Mouse (Mus musculus) urinary bladder, postnatal 36 days (tissue): ENCODE measurements at regions not wholly inside any gene's neighbourhood (a gene's known extent, or its start where the extent isn't known, plus 50 kb on each side); places are given as distances from the start of the nearest gene placed in this dataset.

Experiments
- DNase-seq, 2 experiments: peaks; one replicate each; pipeline ENCODE4 v3.0.0; 2022; ENCODE audit warnings: low spot score in 2 of 2, mixed read lengths in 1 of 2

- DNase-seq: no peak
These were observed 113.1 kb upstream of the Ralgapa2 start for GRCm38 (mm10) chr2:146625166-146625751.

GRCm38 (mm10) chr2:146626531-146626930 is 114.4 kb upstream of the Ralgapa2 start:
- DNase-seq: no peak

GRCm38 (mm10) chr2:146630179-146630578 is 118.0 kb upstream of the Ralgapa2 start:
- DNase-seq: no peak

GRCm38 (mm10) chr2:146631098-146631497 is 119.0 kb upstream of the Ralgapa2 start:
- no peak for DNase-seq

- DNase-seq: peak; percentile 22 to 33
These were observed 121.4 kb upstream of the Ralgapa2 start for GRCm38 (mm10) chr2:146633329-146634070.

GRCm38 (mm10) chr2:146637573-146637972 is 125.4 kb upstream of the Ralgapa2 start:
- no peak for DNase-seq

- DNase-seq: no peak
These were observed 134.3 kb upstream of the Ralgapa2 start for GRCm38 (mm10) chr2:146646237-146646972.

GRCm38 (mm10) chr2:146646973-146647282 is 134.8 kb upstream of the Ralgapa2 start:
- DNase-seq: no peak

- DNase-seq: no peak
These were observed 149.2 kb upstream of the Ralgapa2 start for GRCm38 (mm10) chr2:146661346-146661745.

- DNase-seq: no peak
These were observed 160.6 kb upstream of the Ralgapa2 start for GRCm38 (mm10) chr2:146672761-146673160.

GRCm38 (mm10) chr2:146681979-146682378 is 169.8 kb upstream of the Ralgapa2 start:
- DNase-seq: no peak

GRCm38 (mm10) chr2:146685854-146686507 is 169.7 kb upstream of the Kiz start:
- peak; percentile 1 to 3 for DNase-seq

GRCm38 (mm10) chr2:146688544-146688943 is 167.1 kb upstream of the Kiz start:
- DNase-seq: no peak

GRCm38 (mm10) chr2:146693484-146693883 is 162.2 kb upstream of the Kiz start:
- no peak for DNase-seq

GRCm38 (mm10) chr2:146694041-146694440 is 161.6 kb upstream of the Kiz start:
- no peak for DNase-seq

GRCm38 (mm10) chr2:146696277-146696676 is 159.4 kb upstream of the Kiz start:
- DNase-seq: no peak

GRCm38 (mm10) chr2:146696727-146697126 is 158.9 kb upstream of the Kiz start:
- DNase-seq: no peak

GRCm38 (mm10) chr2:146710676-146711075 is 145.0 kb upstream of the Kiz start:
- DNase-seq: no peak

- no peak for DNase-seq
These were observed 134.4 kb upstream of the Kiz start for GRCm38 (mm10) chr2:146721184-146721715.

- no peak for DNase-seq
These were observed 133.2 kb upstream of the Kiz start for GRCm38 (mm10) chr2:146722351-146723025.

GRCm38 (mm10) chr2:146723172-146723571 is 132.5 kb upstream of the Kiz start:
- no peak for DNase-seq

GRCm38 (mm10) chr2:146723671-146724070 is 132.0 kb upstream of the Kiz start:
- no peak for DNase-seq
